Mouse (Mus musculus): ENCODE data around the gene Clpp. TPM values are rescaled to one million over a fixed set of nuclear protein-coding genes. Genes with fewer than 3 reads are reported as not detected.
A peak's percentile ranks its signal among the peaks of the same experiment; 100 is the strongest.

Clpp gene
- total RNA-seq (2015; ENCODE audit: low replicate concordance) (2.2 and 26.8 TPM in 2 replicates), total RNA-seq (2017; ENCODE audit: low replicate concordance) (10.8 and 15.7 TPM in 2 replicates)

DNA sequence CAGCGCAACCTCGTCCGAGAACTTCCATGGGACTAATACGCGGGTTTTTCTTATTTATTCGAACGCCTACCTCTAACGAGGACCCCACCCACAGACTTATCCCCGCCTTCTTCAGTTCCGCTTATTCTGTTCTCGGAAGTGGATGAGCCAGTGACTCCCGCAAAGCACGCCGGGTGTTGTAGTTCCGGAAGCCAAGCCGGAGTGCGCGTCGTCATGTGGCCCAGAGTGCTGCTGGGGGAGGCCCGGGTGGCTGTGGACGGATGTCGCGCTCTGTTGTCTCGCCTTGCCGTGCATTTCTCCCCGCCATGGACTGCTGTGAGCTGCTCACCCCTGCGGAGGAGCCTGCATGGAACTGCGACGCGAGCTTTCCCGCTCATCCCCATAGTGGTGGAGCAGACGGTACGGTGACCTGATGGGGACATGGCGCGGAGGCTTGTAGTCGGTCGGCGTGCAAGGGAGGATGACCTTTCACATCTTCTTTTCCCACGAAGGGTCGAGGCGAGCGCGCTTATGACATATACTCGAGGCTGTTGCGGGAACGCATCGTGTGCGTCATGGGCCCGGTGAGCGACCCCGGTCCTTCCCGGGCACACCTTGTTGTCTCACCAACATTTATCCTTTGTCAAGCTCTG, at the start of gene Clpp:
Clpp (plus strand) TSS at position 191 of the 632 bp plus-strand sequence.
- peak; percentile 97 for ATAC-seq (replicated peaks; ENCODE audit: low FRiP score, poor library complexity, severe bottlenecking)

GRCm38 (mm10) chr17:56950915-56951314, 39.2 kb upstream of the Clpp start:
- ATAC-seq (replicated peaks; ENCODE audit: low FRiP score, poor library complexity, severe bottlenecking): peak; percentile 80

DNA sequence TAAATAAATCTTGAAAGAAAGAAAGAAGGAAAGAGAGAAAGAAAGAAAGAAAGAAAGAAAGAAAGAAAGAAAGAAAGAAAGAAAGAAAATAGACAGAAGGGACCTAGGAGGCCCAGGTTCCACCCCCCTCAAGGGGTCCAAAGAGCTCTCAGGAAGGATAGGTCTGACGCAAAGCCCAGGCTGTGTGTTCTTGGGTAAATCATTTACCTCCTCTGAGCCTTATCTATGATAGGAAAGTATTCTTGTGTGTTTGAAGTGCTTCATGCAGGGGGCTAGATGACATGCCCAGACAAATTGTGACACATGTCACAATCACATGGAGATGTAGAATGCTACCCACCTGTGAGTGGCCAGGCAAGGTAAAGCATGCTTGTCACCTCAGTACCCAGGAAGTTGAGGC, 37.5 kb upstream of the Clpp start:
- ATAC-seq (replicated peaks; ENCODE audit: low FRiP score, poor library complexity, severe bottlenecking): no peak

GRCm38 (mm10) chr17:56954871-56955270, 35.2 kb upstream of the Clpp start:
- no peak for ATAC-seq (replicated peaks; ENCODE audit: low FRiP score, poor library complexity, severe bottlenecking)

DNA sequence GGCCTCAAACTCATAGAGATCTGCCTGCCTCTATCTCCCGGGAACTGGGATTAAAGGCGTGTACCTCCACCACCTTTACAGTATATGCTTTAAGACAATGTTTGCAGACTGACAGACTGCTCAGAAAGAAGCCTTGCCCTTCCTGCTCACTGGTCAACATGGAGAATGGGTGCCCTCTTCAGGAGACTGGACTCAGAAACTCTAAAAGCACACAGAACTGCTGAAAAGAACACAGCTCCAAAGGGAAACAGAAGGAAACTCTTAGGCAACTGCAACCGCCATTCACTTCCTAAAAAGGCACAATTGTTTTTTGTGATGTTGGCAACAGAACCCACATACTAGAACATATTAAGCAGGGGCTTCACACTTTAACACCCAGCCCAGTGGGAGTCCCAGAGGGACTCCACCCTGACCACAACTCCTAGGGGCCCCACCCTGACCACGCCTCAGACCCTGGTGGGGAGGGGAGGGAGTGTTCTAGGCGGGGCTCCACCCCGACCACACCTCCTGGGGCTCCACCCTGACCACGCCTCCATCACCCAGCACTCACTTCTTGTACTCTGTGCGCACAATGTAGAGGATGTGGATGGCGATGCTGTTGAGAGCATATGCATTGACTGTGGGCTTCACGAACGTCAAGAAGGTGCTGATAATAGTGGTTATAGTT, 32.2 kb upstream of the Clpp start:
- peak; percentile 82 for ATAC-seq (replicated peaks; ENCODE audit: low FRiP score, poor library complexity, severe bottlenecking)

DNA sequence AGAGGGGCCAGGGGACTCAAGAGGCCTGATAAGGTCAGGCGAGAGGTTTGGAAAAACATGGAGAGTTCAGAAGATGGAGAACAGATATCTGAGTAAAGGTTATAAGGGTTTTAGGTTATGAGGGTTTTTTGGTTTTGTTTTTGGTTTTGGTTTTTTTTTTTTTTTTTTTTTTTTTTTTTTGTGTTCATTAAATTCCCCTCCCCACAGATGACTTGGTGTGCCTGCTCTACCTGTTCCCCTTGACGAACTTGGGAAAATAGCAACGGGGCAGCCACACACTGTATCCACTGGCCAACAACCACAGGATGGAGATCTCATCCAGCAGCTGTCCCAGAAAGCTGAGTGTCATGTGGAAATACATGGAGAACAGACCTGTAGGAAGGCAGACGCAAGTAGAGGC, 31.4 kb upstream of the Clpp start:
- ATAC-seq (replicated peaks; ENCODE audit: low FRiP score, poor library complexity, severe bottlenecking): no peak

DNA sequence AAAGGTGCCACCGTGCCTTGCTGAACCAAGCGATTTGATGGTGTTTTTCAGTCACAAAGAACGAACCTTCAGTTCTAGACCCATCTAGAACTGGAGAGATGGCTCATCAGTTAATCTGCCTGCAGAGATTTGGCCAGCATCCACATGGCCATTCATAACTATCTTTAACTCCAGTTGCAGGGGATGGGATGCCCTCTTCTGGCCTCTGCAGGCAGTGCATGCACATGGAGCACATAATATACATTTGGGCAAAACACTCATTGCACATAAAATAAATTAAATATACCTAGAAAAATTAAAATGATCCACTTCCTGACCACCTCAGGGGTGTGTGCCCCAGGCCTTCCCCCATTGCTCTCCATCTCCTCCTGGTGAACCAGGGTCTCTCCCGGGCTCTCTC, 28.2 kb upstream of the Clpp start:
- no peak for ATAC-seq (replicated peaks; ENCODE audit: low FRiP score, poor library complexity, severe bottlenecking)

DNA sequence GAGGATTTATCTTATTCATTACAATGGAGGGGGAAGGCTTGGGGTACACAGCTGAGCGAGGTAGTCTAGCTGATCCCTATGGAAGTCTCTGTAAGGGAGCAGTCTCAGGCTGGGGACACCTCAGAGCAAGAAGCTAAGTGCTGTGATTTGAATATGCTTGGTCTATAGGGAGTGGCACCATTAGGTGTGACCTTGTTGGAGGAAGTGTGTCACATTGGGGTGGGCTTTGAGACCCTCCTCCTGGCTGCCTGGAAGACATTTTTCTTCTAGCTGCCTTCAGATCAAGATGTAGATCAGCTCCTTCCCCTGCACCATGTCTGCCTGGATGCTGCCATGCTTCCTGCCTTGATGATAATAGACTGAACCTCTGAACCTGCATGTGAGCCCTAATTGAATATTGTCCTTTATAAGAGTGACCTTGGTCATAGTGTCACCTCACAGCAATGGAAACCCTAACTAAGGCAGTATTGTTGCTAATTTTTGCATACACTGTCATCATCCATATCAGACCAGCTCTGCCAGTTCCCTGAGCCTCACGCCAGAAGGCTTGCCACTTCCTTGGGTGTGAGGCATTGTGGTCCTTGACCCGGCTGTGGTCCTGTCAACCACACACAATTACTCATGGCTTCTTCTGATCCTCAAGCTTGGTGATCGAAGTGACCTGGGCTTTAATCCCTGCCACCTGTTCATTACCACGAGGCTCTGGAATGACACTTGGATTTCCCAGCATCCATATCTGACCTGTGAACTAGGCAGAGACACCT, 27.3 kb upstream of the Clpp start:
- ATAC-seq (replicated peaks; ENCODE audit: low FRiP score, poor library complexity, severe bottlenecking): no peak

DNA sequence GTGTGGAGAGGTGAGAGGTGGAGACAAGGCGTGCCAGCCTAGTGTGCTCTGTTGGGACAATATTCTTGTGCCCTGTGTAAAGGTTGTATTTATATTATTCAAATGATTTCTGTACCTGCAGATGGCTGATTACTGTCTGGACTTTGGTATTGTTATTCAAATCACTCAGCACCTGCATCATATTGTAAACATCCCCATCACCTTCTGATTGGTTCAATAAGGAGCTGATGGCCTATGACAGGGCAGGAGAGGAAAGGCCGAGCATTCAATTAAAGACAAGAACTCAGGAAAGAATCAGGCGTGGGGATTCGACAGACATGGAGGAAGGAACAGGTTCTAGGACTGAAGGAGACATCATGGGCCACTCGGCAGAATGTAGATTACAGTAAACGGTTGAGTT, 26.5 kb upstream of the Clpp start:
- no peak for ATAC-seq (replicated peaks; ENCODE audit: low FRiP score, poor library complexity, severe bottlenecking)

DNA sequence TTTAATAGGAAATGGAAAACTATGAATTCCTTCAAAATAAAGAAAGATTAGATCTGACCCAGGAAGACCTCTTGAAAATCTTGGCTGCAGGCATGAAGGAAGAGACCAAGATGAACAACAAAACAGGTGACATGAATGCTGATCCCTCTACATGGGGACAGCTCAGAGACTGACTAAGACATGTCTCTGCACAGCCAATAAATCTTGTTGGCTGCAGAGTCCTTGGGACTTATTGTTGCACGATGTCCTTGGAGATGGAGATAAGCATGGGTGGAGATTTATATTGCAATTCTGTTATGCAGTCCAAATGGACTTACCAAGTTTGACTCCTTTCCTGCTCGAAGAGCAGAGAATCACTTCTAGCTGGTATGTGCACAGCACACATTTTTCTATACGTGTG, 20.8 kb upstream of the Clpp start:
- no peak for ATAC-seq (replicated peaks; ENCODE audit: low FRiP score, poor library complexity, severe bottlenecking)

- no peak for ATAC-seq (replicated peaks; ENCODE audit: low FRiP score, poor library complexity, severe bottlenecking)
Measured at GRCm38 (mm10) chr17:56970081-56970480, 20.0 kb upstream of the Clpp start.

DNA sequence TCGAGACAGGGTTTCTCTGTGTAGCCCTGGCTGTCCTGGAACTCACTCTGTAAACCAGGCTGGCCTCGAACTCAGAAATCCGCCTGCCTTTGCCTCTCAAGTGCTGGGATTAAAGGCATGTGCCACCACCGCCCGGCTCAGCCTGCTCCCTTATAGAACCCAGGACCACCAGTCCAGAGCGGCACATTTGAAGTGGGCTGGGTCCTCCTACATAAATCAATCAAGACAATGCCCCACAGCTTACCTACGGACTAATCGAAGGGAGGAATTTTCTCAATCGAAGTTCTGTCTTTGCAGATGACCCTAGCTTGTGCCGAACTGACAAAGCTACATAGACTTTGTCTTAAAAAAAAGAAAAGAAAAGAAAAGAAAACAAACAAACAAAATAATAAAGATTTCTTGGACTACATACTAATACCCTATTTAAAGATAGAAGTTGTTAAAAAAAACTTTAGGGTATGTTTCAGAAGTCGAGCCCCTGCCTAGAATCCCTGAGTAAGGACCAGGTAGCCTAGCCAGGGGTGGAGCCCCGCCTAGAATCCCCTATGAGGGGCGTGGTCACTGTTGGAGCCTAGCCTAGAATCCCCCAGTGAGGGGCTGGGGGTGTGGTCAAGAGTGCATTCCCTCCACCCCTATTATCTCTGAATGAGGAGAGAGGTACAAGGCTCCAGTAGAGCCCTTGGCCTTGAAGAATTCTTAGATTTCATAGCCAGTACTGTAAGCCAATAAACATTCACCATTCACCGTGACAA, 16.0 kb upstream of the Clpp start:
- ATAC-seq (replicated peaks; ENCODE audit: low FRiP score, poor library complexity, severe bottlenecking): no peak

- no peak for ATAC-seq (replicated peaks; ENCODE audit: low FRiP score, poor library complexity, severe bottlenecking)
Measured at GRCm38 (mm10) chr17:56974708-56975240, 15.3 kb upstream of the Clpp start.

DNA sequence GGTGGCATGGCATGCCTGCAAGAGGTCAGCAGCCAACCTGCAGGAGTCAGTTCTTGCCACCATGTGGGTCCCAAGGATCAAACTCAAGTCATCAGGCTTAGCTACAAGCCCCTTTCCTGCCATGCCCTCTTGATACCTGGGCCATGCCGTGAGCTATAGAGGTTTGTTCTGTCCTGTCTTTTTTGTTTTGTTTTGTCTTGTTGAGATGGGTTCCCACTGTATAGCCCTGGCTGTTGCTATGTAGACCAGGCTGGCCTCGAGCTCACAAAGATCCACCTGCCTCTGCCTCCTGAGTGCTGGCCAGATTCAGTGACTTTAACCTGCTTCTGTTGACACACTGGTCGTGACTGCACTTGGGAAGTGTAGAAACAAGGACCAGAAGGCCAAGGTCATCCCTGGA, 14.7 kb upstream of the Clpp start:
- no peak for ATAC-seq (replicated peaks; ENCODE audit: low FRiP score, poor library complexity, severe bottlenecking)

- no peak for ATAC-seq (replicated peaks; ENCODE audit: low FRiP score, poor library complexity, severe bottlenecking)
Measured at GRCm38 (mm10) chr17:56976531-56977390, 13.3 kb upstream of the Clpp start.

DNA sequence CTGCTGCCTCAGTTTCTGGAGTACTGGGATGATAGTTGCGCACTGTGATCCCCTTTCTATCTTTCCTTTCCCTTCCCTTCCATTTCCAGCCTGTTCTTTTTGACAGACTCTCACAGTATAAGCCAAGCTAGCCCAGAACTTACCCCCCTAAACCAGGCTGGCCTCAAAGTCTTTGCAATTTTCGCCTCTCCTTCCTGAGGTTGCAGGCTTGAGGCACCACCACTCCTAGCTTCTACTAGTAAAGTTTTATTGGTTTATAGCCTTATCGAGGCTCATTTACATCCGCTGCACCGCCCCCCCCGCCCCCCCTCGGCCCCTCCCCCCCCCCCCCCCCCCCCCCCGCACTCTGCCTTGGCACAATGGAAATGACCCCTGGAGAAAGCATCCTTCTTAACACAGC, 10.6 kb upstream of the Clpp start:
- ATAC-seq (replicated peaks; ENCODE audit: low FRiP score, poor library complexity, severe bottlenecking): no peak

DNA sequence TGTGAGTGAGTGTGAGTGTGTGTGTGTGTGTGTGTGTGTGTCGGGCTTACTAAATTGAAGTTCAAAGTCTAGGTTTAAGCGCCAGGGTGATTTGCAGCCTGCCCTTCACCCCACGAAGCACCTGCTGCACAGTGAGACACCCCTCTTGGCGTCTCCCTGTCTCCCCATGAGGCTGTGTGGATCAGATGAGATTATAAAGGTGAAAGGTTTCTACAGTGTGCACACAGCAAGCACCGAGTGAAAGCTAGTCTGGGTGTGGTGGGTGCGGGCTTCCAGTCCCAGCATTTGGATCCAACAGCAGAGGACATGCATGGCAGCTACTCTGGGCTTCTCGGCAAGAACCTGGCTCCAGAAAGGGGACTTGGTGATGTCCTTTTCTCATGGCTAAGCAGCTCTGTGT, 9.1 kb upstream of the Clpp start:
- no peak for ATAC-seq (replicated peaks; ENCODE audit: low FRiP score, poor library complexity, severe bottlenecking)

DNA sequence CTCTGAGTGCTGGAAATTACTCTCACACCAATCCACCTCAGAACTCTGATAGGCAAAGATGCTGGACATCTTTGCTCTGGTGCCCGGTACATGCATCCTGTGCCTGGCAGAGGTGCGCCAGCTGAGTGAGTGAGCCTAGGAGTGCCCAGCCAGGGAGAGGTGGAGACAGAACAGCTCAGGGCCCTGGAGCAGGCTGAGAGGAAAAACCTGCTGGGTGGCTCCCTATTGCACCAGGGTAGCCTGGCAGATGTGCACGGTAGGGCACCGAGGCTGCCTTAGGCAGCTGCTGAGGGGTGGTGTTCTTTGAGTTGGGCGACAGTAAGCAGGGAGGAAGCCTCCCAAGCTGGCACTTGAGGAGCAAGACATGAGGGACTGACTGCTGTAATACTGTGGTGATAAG, 8.1 kb upstream of the Clpp start, which contains the start of gene Acer1:
Acer1 (minus strand) TSS at position 114 of the 400 bp plus-strand sequence.
- no peak for ATAC-seq (replicated peaks; ENCODE audit: low FRiP score, poor library complexity, severe bottlenecking)

- ATAC-seq (replicated peaks; ENCODE audit: low FRiP score, poor library complexity, severe bottlenecking): no peak
Measured at GRCm38 (mm10) chr17:56984886-56985285, 5.2 kb upstream of the Clpp start.
